Mouse (Mus musculus) lung, adult 18-20 months (tissue): Measurements from ENCODE around the gene Il1f5.

Experiments used
- DNase-seq, 2 experiments: peaks; one replicate each; pipeline ENCODE4 v3.0.0; 2022; ENCODE audit warnings: mixed read lengths in 2 of 2

The Il1f5 gene

GRCm38 (mm10) chr2:24276654-24277053 is at the start of gene Il1f5:
TSS of gene Il1f5 (plus strand) at chr2:24276954.
- DNase-seq: no peak

- DNase-seq: no peak
Observed at GRCm38 (mm10) chr2:24227191-24227590, 49.6 kb upstream of the Il1f5 start.

GRCm38 (mm10) chr2:24267503-24267902 is 9.3 kb upstream of the Il1f5 start:
- no peak for DNase-seq

GRCm38 (mm10) chr2:24273619-24274018 is 3.1 kb upstream of the Il1f5 start:
- DNase-seq: no peak

GRCm38 (mm10) chr2:24275146-24275545 is 1.6 kb upstream of the Il1f5 start:
- DNase-seq: no peak

GRCm38 (mm10) chr2:24290896-24291295 is 14.1 kb downstream of the Il1f5 start, which contains the start of gene Il1f10:
TSS of gene Il1f10 (plus strand) at chr2:24291196.
- no peak for DNase-seq

GRCm38 (mm10) chr2:24294616-24295015 is 17.9 kb downstream of the Il1f5 start:
- no peak for DNase-seq

- peak in 1 of 2 experiments; percentile 13 for DNase-seq
Observed at GRCm38 (mm10) chr2:24296837-24297236, 20.1 kb downstream of the Il1f5 start.

GRCm38 (mm10) chr2:24311302-24312001 is 34.7 kb downstream of the Il1f5 start:
- peak; percentile 55 to 58 for DNase-seq

GRCm38 (mm10) chr2:24316919-24317318 is 40.2 kb downstream of the Il1f5 start:
- DNase-seq: no peak

- DNase-seq: no peak
Observed at GRCm38 (mm10) chr2:24317919-24318598, 41.3 kb downstream of the Il1f5 start.
